Mouse (Mus musculus): Measurements from ENCODE around the gene Phrf1.

Gene Phrf1

DNA sequence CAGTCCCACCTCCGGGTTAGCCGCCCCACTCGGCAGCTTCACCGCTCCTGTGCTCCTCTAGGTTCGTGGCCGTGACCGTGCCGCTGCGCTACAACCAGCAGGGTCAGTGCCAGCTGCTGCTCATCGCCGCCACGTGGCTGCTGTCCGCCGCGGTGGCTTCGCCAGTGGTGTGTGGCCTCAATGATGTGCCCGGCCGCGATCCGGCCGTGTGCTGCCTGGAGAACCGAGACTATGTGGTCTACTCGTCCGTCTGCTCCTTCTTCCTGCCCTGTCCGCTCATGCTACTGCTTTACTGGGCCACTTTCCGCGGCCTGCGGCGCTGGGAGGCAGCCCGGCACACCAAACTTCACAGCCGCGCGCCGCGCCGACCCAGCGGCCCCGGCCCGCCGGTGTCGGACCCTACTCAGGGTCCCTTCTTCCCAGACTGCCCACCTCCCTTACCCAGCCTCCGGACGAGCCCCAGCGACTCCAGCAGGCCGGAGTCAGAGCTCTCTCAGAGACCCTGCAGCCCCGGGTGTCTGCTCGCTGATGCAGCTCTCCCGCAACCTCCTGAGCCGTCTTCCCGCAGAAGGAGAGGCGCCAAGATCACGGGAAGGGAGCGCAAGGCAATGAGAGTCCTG is 65.4 kb downstream of the Phrf1 start:
- no peak for DNase-seq (ENCODE audit: low spot score)

- DNase-seq (ENCODE audit: low spot score), result no peak
Observed at GRCm38 (mm10) chr7:141294479-141294878, 65.9 kb downstream of the Phrf1 start.

GRCm38 (mm10) chr7:141297926-141298650 is 69.5 kb downstream of the Phrf1 start:
- no peak for DNase-seq (ENCODE audit: low spot score)

- no peak for DNase-seq (ENCODE audit: low spot score)
Observed at GRCm38 (mm10) chr7:141299175-141299574, 70.6 kb downstream of the Phrf1 start.

DNA sequence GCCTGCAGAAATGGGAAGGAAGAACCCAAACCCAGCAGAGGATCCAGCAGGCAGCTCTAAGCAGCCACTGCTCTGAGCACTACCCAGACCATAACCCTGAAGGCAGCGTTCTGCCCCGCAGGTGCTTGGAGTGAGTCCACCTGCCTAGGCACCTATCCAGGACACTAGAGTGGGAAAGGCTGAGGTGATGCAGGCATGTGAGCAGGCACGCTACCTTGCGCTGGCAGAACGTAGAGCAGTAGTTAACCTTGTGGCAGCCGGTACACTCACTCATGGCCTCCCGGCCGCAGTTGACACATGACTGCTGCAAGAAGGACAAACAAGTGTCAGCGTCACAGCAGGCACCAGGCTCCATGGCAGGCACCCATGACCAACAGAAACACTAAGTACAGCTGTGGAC is 72.8 kb downstream of the Phrf1 start:
- DNase-seq (ENCODE audit: low spot score), result no peak

- no peak for DNase-seq (ENCODE audit: low spot score)
Observed at GRCm38 (mm10) chr7:141302702-141303268, 74.2 kb downstream of the Phrf1 start.

GRCm38 (mm10) chr7:141304537-141304936 is 76.0 kb downstream of the Phrf1 start:
- DNase-seq (ENCODE audit: low spot score), result no peak

All from layer of hippocampus, adult 9-10 months (tissue).